Mouse (Mus musculus) heart, adult 2 months (tissue): ENCODE data around the gene Srsf9. TPM values are rescaled to one million over a fixed set of nuclear protein-coding genes. Genes with fewer than 3 reads are reported as not detected.
"Not testable (repeated sequence)": the region's sequence is repeated elsewhere in the genome, so short reads cannot be mapped to it uniquely, and the experiment has no call there.

Experiments
- DNase-seq, 2 experiments: peaks; one replicate each; pipeline ENCODE4 v3.0.0; 2021
- H3K27ac ChIP-seq: fragments of 200-600 bp; 2 replicates; pipeline ENCODE4 v1.8.1; 2022
- H3K27me3 ChIP-seq: fragments of 200-500 bp; 2 replicates; pipeline ENCODE4 v1.6.1; 2012; ENCODE audit warnings: mild to moderate bottlenecking, low read length, inconsistent platforms, mixed read lengths; ENCODE audit not compliant: control insufficient read depth, insufficient read depth
- H3K36me3 ChIP-seq: fragments of 200-500 bp; 2 replicates; pipeline ENCODE4 v1.6.1; 2012; ENCODE audit warnings: low read length, inconsistent platforms; ENCODE audit not compliant: control insufficient read depth, insufficient read depth
- H3K4me1 ChIP-seq: fragments of 200-500 bp; 2 replicates; pipeline ENCODE4 v1.6.1; 2011; ENCODE audit warnings: low read length; ENCODE audit not compliant: control insufficient read depth, insufficient read depth
- H3K4me3 ChIP-seq: fragments of 200-600 bp; 2 replicates; pipeline ENCODE4 v1.8.1; 2022
- H3K79me2 ChIP-seq: fragments of 200-500 bp; replicated peaks from 2 replicates; pipeline ENCODE4 v1.6.1; 2012; ENCODE audit warnings: mild to moderate bottlenecking, inconsistent platforms, low read length, moderate library complexity, mixed read lengths; ENCODE audit not compliant: control insufficient read depth, insufficient read depth
- H3K9ac ChIP-seq: fragments of 200-500 bp; 2 replicates; pipeline ENCODE4 v1.6.1; 2012; ENCODE audit warnings: low read depth, mild to moderate bottlenecking, control low read depth, inconsistent platforms, low read length, mixed read lengths
- CTCF ChIP-seq: fragments of 200-600 bp; IDR thresholded peaks from 2 replicates; pipeline ENCODE4 v1.8.1; 2022; ENCODE audit warnings: antibody characterized with exemption, mild to moderate bottlenecking, moderate library complexity
- EP300 ChIP-seq: fragments of 200-500 bp; IDR thresholded peaks from 2 replicates; pipeline ENCODE4 v1.6.1; 2011; ENCODE audit warnings: low read depth, low read length, control low read depth; ENCODE audit not compliant: insufficient read depth
- POLR2A ChIP-seq: fragments of 200-500 bp; IDR thresholded peaks from 2 replicates; pipeline ENCODE4 v1.6.1; 2011; ENCODE audit warnings: mild to moderate bottlenecking, low read depth, low read length, control low read depth; ENCODE audit not compliant: insufficient read depth
- WGBS: fragments of 180-500 bp; shearing (Covaris S2); methylation state at CpG from one replicate; pipeline ENCODE4 v1.1.7; 2018; 5-methylcytosine and 5-hydroxymethylcytosine counted together
- intact Hi-C: fragments of 180-260 bp; cut with DNase I; formaldehyde crosslinking; loops from one replicate; pipeline ENCODE4 v1.15.1; 2025
- polyA plus RNA-seq: library from polyadenylated mRNA; depleted of rRNA; stranded (reverse); fragments of >200 nt; gene quantifications from 2 replicates; pipeline ENCODE4 v1.2.3, GENCODE M21; 2012
- total RNA-seq, 2 experiments: library from RNA; stranded (reverse); gene quantifications; 2 replicates each; pipeline ENCODE4 v1.2.3; 2021

Gene Srsf9
- total and polyA plus RNA-seq, 3 experiments: 11.8 to 16.1 (median 14.9) TPM

GRCm38 (mm10) chr5:115301615-115302014, 25.4 kb upstream of the Srsf9 start:
- TF ChIP-seq CTCF (no peak), POLR2A (no peak), EP300 (no peak)
- Histone ChIP-seq H3K27ac (peak overlapping the region; percentile 68), H3K27me3 (no peaks in the 10 kb centered on the region), H3K36me3 (peaks cover 12% of the 10 kb centered on the region), H3K79me2 (no peaks in the 10 kb centered on the region), H3K9ac (peak overlapping the region; percentile 67), H3K4me1 (peaks cover 2% of the 10 kb centered on the region; the same call in 1 of the 2 replicates), H3K4me3 (peak overlapping the region; percentile 96)
- DNase-seq: no peak
- intact Hi-C loops: loop anchor here (2.0 kb wide), 5 partner anchors 17 to 47 kb away; partner anchors contain the start of genes Cox6a1, Rnf10 and Srsf9
- WGBS: 31% methylated on average over 13 of the region's 13 CpGs

DNA sequence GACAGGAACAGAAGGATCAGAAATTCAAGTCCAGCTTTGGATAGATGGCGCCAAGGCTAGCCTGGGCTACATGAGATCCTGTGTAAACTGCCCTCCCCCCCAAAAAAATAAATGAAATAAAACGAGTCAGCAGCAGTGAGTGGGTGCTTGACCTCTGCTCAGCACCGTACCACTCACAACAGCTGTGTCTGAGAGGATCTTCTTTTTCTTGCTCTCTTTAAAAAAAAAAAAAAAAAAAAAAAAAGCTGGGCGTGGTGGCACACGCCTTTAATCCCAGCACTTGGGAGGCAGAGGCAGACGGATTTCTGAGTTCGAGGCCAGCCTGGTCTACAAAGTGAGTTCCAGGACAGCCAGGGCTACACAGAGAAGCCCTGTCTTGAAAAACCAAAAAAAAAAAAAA, 24.8 kb upstream of the Srsf9 start:
- H3K79me2 ChIP-seq, H3K4me3 ChIP-seq, H3K27ac ChIP-seq, intact Hi-C loops, H3K27me3 ChIP-seq, DNase-seq, H3K9ac ChIP-seq, H3K4me1 ChIP-seq: not testable (repeated sequence)
- H3K36me3 ChIP-seq: peaks cover 11% of the 10 kb centered on the region
- 72% methylated on average over 7 of the region's 7 CpGs for WGBS

GRCm38 (mm10) chr5:115312354-115312753, 14.6 kb upstream of the Srsf9 start:
- Histone ChIP-seq H3K9ac (no peak overlapping the region), H3K79me2 (no peaks in the 10 kb centered on the region), H3K36me3 (no peaks in the 10 kb centered on the region), H3K27ac (no peak overlapping the region), H3K4me1 (no peaks in the 10 kb centered on the region), H3K4me3 (no peak overlapping the region), H3K27me3 (no peaks in the 10 kb centered on the region)
- intact Hi-C loops: no loop called here
- DNase-seq: no peak
- 59% methylated on average over 4 of the region's 4 CpGs for WGBS
- TF ChIP-seq EP300 (no peak), CTCF (no peak), POLR2A (no peak)

DNA sequence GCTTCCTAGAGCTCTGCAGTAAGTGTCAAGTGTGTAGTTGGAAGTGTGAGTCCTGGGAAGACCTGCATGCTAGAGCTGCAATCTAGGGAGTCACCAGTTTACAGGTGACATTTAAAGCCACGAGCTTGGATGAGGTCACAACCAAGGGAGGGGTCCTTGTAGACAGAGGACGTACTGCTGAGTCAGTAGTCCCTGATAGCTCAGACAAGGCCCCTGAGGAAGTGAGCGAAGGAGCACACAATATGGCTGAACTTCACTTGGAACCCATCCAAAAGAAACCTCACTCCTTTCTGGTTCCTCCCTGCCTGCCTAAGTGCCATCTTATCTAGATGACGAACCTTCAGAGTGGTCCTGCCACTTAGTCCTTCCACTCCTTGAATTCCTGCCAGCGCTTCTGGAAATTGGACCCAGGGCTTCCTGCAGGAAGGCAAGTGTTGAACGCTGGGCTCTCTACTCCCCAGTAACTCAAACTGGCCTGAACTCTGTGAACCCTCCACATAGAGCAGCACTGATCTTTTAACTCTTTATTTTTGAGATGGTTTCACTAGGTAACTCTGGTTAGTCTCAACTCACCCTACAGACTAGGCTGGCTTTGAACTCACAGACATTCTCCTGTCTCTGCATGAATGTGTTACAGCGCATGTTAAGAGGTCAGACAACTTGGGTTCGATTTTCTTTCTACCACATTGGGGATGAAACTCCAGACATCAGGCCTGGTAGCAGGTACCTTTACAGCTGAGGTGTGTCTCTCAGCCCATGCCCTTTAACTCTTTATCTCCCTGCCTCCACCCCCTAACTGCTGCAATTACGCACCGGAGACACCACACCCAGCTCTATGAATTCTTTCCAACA, 13.9 kb upstream of the Srsf9 start:
- intact Hi-C loops: no loop called here
- Histone ChIP-seq H3K9ac (no peak overlapping the region), H3K4me3 (no peak overlapping the region), H3K36me3 (no peaks in the 10 kb centered on the region), H3K4me1 (no peaks in the 10 kb centered on the region), H3K27me3 (no peaks in the 10 kb centered on the region), H3K27ac (no peak overlapping the region), H3K79me2 (no peaks in the 10 kb centered on the region)
- 49% methylated on average over 10 of the region's 10 CpGs for WGBS
- TF ChIP-seq CTCF: no peak
- TF ChIP-seq POLR2A: no peak
- no peak for TF ChIP-seq EP300
- DNase-seq: no peak

GRCm38 (mm10) chr5:115313668-115313943, 13.4 kb upstream of the Srsf9 start:
- no peak for DNase-seq
- Histone ChIP-seq H3K79me2 (no peaks in the 10 kb centered on the region), H3K9ac (no peak overlapping the region), H3K36me3 (no peaks in the 10 kb centered on the region), H3K27ac (no peak overlapping the region), H3K27me3 (no peaks in the 10 kb centered on the region), H3K4me3 (no peak overlapping the region), H3K4me1 (no peaks in the 10 kb centered on the region)
- no peak for TF ChIP-seq EP300
- TF ChIP-seq CTCF: no peak
- intact Hi-C loops: no loop called here
- WGBS: 48% methylated on average over 5 of the region's 5 CpGs

GRCm38 (mm10) chr5:115316968-115317644, 9.9 kb upstream of the Srsf9 start:
- TF ChIP-seq EP300 (no peak), POLR2A (no peak), CTCF (no peak)
- DNase-seq: no peak
- intact Hi-C loops: no loop called here
- Histone ChIP-seq H3K79me2 (no peaks in the 10 kb centered on the region), H3K4me1 (no peaks in the 10 kb centered on the region), H3K27me3 (no peaks in the 10 kb centered on the region), H3K9ac (no peak overlapping the region), H3K36me3 (no peaks in the 10 kb centered on the region), H3K4me3 (no peak overlapping the region), H3K27ac (no peak overlapping the region)
- whole genome bisulfite sequencing: 33% methylated on average over 14 of the region's 14 CpGs
